Mouse (Mus musculus) kidney, postnatal 0 days (tissue): ENCODE results near the gene Rpl32. TPM values are rescaled to one million over a fixed set of nuclear protein-coding genes. Genes with fewer than 3 reads are reported as not detected.

Source experiments
- ATAC-seq: fragments of 200-750 bp; cut with Nextera tagmentation; replicated peaks from 2 replicates; pipeline ENCODE4 v1.8.0; 2017; ENCODE audit warnings: low read depth, moderate number of reproducible peaks, moderate TSS enrichment, moderate library complexity; ENCODE audit not compliant: low FRiP score
- DNase-seq: peaks from one replicate; pipeline ENCODE4 v3.0.0-alpha.2; 2016; ENCODE audit warnings: low spot score
- H3K27ac ChIP-seq: fragments of 300-500 bp; sonication (generic); 2 replicates; pipeline ENCODE4 v1.5.1; 2014; ENCODE audit warnings: mild to moderate bottlenecking
- H3K27me3 ChIP-seq: fragments of 300-500 bp; sonication (generic); 2 replicates; pipeline ENCODE4 v1.6.1; 2014; ENCODE audit warnings: low read length, mixed read lengths; ENCODE audit not compliant: insufficient read depth
- H3K36me3 ChIP-seq: fragments of 300-500 bp; sonication (generic); 2 replicates; pipeline ENCODE4 v1.6.1; 2014; ENCODE audit warnings: low read length, mixed read lengths; ENCODE audit not compliant: insufficient read depth
- H3K4me1 ChIP-seq: fragments of 300-500 bp; sonication (generic); replicated peaks from 2 replicates; pipeline ENCODE4 v1.6.1; 2014; ENCODE audit warnings: antibody characterized with exemption, low read length, mixed read lengths; ENCODE audit not compliant: insufficient read depth
- H3K4me2 ChIP-seq: fragments of 300-500 bp; sonication (generic); 2 replicates; pipeline ENCODE4 v1.6.1; 2014; ENCODE audit warnings: mild to moderate bottlenecking, low read length, moderate library complexity, mixed read lengths
- H3K4me3 ChIP-seq: fragments of 300-500 bp; sonication (generic); replicated peaks from 2 replicates; pipeline ENCODE4 v1.5.1; 2014; ENCODE audit warnings: low read depth, low read length
- H3K9ac ChIP-seq: fragments of 300-500 bp; sonication (generic); 2 replicates; pipeline ENCODE4 v1.6.1; 2014; ENCODE audit warnings: low read depth, low read length
- H3K9me3 ChIP-seq: fragments of 300-500 bp; sonication (generic); replicated peaks from 2 replicates; pipeline ENCODE4 v1.6.1; 2016; ENCODE audit warnings: low read length, inconsistent platforms, mixed read lengths
- CTCF ChIP-seq: IDR thresholded peaks from 2 replicates; pipeline ENCODE4 v1.5.1; 2016; ENCODE audit warnings: antibody characterized with exemption, low read depth, mild to moderate bottlenecking, moderate library complexity
- WGBS: fragments of 180-500 bp; shearing (Covaris S2); extraction: QIAGEN DNeasy Blood & Tissue Kit; methylation state at CpG from one replicate; pipeline ENCODE4 v1.1.7; 2014; 5-methylcytosine and 5-hydroxymethylcytosine counted together
- polyA plus RNA-seq: library from polyadenylated mRNA; unstranded; fragments of >200 nt; fragmentation: Nextera tagmentation; extraction: Ambion mirVana; gene quantifications from 2 replicates; pipeline ENCODE4 v1.2.1, GENCODE M21; 2015

The Rpl32 gene
- polyA plus RNA-seq, 1 experiment from 2014 or later = 3,220 TPM

DNA sequence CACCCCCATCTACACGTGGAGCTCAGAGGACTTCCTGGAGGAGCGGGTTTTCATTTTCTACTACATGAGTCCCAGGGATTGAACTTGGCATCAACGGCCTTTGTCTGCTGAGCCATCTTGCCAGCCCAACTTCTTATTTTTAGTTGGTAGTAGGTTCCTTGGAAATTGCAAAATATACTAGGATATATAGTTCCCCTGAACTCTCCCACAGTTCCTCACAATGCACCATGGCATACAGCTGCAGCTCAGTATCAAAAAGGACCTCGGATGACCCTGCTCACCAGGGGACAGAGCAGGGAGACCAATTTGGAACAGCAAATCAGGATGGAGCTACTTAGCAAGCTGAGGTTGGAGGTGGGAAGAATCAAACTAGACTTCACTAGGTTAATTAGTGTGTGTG is 6.5 kb upstream of the Rpl32 start:
- Histone ChIP-seq H3K27ac (no peak overlapping the region), H3K27me3 (no peaks in the 10 kb centered on the region), H3K36me3 (no peaks in the 10 kb centered on the region), H3K9ac (no peak overlapping the region), H3K4me1 (no peaks in the 10 kb centered on the region), H3K4me3 (no peak overlapping the region), H3K4me2 (no peak overlapping the region), H3K9me3 (no peaks in the 10 kb centered on the region)
- 81% methylated on average over 4 of the region's 4 CpGs for WGBS
- DNase-seq (no peak), ATAC-seq (no peak)
- no peak for TF ChIP-seq CTCF

GRCm38 (mm10) chr6:115814104-115814503 is 5.6 kb upstream of the Rpl32 start:
- H3K27ac ChIP-seq = no peak overlapping the region
- WGBS = 33% methylated on average over 4 of the region's 4 CpGs
- H3K27me3 ChIP-seq = no peaks in the 10 kb centered on the region
- ATAC-seq (peak; percentile 49; the same call in 1 of the 2 replicates), DNase-seq (peak; percentile 78)
- H3K9me3 ChIP-seq = no peaks in the 10 kb centered on the region
- no peak overlapping the region for H3K4me2 ChIP-seq
- peak; percentile 79 for TF ChIP-seq CTCF
- no peaks in the 10 kb centered on the region for H3K4me1 ChIP-seq
- no peak overlapping the region for H3K4me3 ChIP-seq
- H3K9ac ChIP-seq = no peak overlapping the region
- H3K36me3 ChIP-seq = no peaks in the 10 kb centered on the region

DNA sequence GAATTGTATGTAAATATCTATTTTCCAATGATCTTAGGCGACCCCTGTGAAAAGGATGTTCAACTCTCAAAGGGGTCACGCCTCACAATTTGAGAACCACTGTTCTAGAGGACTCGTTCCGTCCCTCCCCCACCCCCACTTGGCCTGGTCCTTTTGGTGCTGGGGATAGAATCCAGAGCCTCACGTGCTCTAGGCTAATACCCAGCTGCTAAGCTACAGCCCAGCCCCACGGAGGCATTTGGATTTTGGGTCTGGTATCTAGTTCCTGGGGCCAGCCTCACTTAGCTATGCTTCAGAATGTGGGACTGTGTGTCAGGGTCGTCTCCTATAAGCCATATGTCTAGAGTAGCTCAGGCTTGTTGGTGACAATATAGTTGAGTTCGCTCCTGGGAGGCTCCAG is 3.1 kb upstream of the Rpl32 start:
- DNase-seq (no peak), ATAC-seq (no peak)
- Histone ChIP-seq H3K9ac (no peak overlapping the region), H3K4me3 (no peak overlapping the region), H3K27ac (no peak overlapping the region), H3K9me3 (no peaks in the 10 kb centered on the region), H3K4me2 (no peak overlapping the region), H3K36me3 (peaks cover 2% of the 10 kb centered on the region; the same call in 1 of the 2 replicates), H3K4me1 (peaks cover 8% of the 10 kb centered on the region), H3K27me3 (no peaks in the 10 kb centered on the region)
- 64% methylated on average over 8 of the region's 8 CpGs for WGBS
- no peak for TF ChIP-seq CTCF

- peak overlapping the region; percentile 96 for H3K9ac ChIP-seq
- peak overlapping the region; percentile 96 for H3K27ac ChIP-seq
- no peak for ATAC-seq
- no peak for TF ChIP-seq CTCF
- peaks cover 16% of the 10 kb centered on the region for H3K4me1 ChIP-seq
- DNase-seq = peak; percentile 46
- H3K9me3 ChIP-seq = no peaks in the 10 kb centered on the region
- WGBS = under 1% methylated on average over 22 of the region's 22 CpGs
- H3K27me3 ChIP-seq = no peaks in the 10 kb centered on the region
- H3K4me2 ChIP-seq = peak overlapping the region; percentile 75
- H3K4me3 ChIP-seq = peak overlapping the region; percentile 92
- peaks cover 19% of the 10 kb centered on the region for H3K36me3 ChIP-seq
Observed at GRCm38 (mm10) chr6:115808196-115808487, 405 bp downstream of the Rpl32 start.

DNA sequence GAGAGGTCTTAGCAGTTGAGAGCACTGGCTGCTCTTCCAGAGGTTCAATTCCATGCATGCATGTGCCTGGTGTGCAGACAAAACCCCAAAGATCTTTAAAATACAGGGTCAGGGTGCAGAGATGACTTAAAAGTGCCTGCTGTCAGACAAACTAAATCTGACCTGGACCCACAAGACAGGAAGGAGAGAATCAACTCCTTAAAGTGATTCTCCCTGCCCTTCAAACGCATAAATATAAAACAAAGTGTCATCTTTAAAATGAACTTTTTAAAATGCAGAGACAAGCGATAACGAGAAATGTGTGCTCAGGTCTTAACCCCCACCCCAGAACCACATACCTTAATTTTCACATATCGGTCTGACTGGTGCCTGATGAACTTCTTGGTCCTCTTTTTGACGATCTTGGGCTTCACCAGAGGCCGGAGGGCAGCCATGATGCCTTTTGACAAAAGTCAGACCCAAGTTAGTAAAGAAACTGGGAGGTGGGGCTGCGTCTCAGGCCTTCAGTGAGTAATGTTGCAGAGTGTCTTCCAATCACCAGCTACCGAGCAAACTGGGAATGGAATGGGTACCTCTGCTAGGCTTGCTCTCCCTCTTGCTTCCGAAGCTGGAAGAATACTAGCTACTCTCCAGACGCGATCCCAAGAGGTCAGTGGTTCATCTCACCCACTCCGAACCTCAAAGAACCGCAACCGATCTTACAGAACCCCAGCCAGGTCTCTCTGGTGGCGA is 917 bp downstream of the Rpl32 start:
- H3K4me3 ChIP-seq = peak overlapping the region; percentile 92
- H3K9me3 ChIP-seq = no peaks in the 10 kb centered on the region
- 1% methylated on average over 15 of the region's 15 CpGs for WGBS
- H3K4me1 ChIP-seq = peaks cover 16% of the 10 kb centered on the region
- DNase-seq (no peak), ATAC-seq (no peak)
- H3K27ac ChIP-seq = peak overlapping the region; percentile 96
- H3K36me3 ChIP-seq = peaks cover 23% of the 10 kb centered on the region
- TF ChIP-seq CTCF = no peak
- peak overlapping the region; percentile 75 for H3K4me2 ChIP-seq
- H3K27me3 ChIP-seq = no peaks in the 10 kb centered on the region
- peak overlapping the region; percentile 96 for H3K9ac ChIP-seq

GRCm38 (mm10) chr6:115804432-115805192 is 3.9 kb downstream of the Rpl32 start:
- ATAC-seq = no peak
- H3K36me3 ChIP-seq = peaks cover 33% of the 10 kb centered on the region
- 65% methylated on average over 10 of the region's 10 CpGs for WGBS

More at GRCm38 (mm10) chr6:115804432-115805192, 3.9 kb downstream of the Rpl32 start:
- Histone ChIP-seq H3K27ac (no peak overlapping the region), H3K4me1 (peaks cover 16% of the 10 kb centered on the region), H3K4me2 (no peak overlapping the region), H3K27me3 (no peaks in the 10 kb centered on the region), H3K9me3 (no peaks in the 10 kb centered on the region), H3K9ac (no peak overlapping the region), H3K4me3 (no peak overlapping the region)
- no peak for DNase-seq
- TF ChIP-seq CTCF = no peak
